Mouse (Mus musculus): ENCODE measurements around the gene Gpc6. TPM values are rescaled to one million over a fixed set of nuclear protein-coding genes. Genes with fewer than 3 reads are reported as not detected.

Gpc6 gene
- total RNA-seq, 2 experiments from 2014 or later: 11.7 to 12.7 TPM

DNA sequence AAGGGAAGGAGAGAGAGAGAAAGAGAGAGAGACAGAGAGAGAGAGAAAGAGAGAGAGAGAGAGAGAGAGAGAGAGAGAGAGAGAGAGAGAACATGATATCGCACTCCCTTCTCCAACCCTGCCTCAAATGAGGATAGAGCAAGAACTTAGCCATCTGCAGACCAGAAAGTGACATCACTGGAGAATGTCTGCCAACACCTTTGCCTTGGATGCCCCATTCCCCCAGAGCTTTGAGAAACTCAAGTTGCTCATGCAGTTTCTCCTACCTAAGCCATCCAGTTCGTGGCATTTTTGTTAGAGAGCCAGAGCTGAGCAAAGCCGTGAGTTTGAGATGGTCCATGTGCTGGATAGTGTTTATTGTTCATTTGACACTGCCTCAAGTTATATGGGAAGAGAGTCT, 1030.9 kb downstream of the Gpc6 start:
- DNase-seq (ENCODE audit: extremely low spot score in 1 of 2, low spot score in 1 of 2): no peak

- DNase-seq (ENCODE audit: extremely low spot score in 1 of 2, low spot score in 1 of 2): no peak
These were observed 1033.3 kb downstream of the Gpc6 start for GRCm38 (mm10) chr14:117958389-117958788.

- no peak for DNase-seq (ENCODE audit: extremely low spot score in 1 of 2, low spot score in 1 of 2)
These were observed 1036.2 kb downstream of the Gpc6 start for GRCm38 (mm10) chr14:117961267-117961666.

DNA sequence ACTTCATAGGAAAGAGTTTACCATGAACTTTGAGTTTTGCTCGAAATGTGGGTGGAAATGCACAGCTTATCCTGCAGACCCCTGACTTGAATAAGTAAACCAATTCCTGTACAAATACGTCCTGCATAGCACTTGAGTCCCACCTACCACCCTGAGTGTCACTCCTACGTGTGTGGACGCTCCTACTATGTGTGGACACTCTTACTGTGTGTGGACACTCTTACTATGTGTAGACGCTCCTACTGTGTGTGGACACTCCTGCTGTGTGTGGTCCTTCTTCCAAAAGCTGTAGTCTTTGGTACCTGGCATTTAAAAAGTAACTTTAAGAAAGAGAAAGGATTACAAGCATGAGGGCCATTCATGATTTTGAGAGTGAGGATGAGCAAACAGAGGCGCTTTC, 1036.7 kb downstream of the Gpc6 start:
- DNase-seq (ENCODE audit: extremely low spot score in 1 of 2, low spot score in 1 of 2): no peak

GRCm38 (mm10) chr14:117962453-117962852, 1037.3 kb downstream of the Gpc6 start:
- DNase-seq (ENCODE audit: extremely low spot score in 1 of 2, low spot score in 1 of 2): peak in 1 of 2 experiments; percentile 59

GRCm38 (mm10) chr14:117972576-117972975, 1047.5 kb downstream of the Gpc6 start:
- no peak for DNase-seq (ENCODE audit: extremely low spot score in 1 of 2, low spot score in 1 of 2)

GRCm38 (mm10) chr14:117981532-117981931, 1056.4 kb downstream of the Gpc6 start:
- peak in 1 of 2 experiments; percentile 59 for DNase-seq (ENCODE audit: extremely low spot score in 1 of 2, low spot score in 1 of 2)

DNA sequence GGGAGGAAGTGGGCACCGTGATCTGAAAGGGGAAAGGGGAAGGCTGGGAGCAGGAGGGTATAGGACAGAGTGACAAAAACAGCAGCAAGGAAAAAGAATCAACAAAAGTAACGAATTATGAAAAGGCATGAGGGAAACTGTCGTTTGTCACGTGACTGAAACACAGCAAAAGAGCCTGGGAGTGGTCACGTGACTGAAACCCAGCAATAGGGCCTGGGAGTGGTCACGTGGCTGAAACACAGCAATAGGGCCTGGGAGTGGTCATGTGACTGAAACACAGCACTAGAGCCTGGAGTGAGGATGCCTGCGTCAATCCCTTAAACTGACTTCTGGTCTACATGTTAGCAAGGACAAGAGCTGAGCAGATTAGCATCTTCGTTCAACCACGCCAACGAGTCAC, 1063.3 kb downstream of the Gpc6 start:
- no peak for DNase-seq (ENCODE audit: extremely low spot score in 1 of 2, low spot score in 1 of 2)

DNA sequence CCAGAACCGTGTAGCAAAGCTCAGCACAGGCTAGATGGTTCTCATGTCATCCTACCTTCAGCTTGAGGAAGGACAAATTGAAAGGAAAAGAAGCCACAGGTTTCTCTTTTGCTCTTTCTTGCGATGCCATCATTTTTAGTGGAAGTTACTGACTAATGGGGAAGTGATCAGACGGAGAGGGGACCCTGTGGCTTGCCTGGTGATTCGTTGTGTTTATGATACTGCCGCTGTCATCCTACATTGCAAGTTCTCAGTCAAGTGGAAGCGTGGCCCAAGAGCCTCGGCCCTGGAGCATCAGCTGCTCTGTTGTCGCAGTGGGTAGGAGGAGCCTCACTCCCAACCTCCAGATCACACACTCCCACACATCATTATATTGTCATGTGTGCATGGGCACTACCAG, 1065.1 kb downstream of the Gpc6 start:
- DNase-seq (ENCODE audit: extremely low spot score in 1 of 2, low spot score in 1 of 2): no peak

DNA sequence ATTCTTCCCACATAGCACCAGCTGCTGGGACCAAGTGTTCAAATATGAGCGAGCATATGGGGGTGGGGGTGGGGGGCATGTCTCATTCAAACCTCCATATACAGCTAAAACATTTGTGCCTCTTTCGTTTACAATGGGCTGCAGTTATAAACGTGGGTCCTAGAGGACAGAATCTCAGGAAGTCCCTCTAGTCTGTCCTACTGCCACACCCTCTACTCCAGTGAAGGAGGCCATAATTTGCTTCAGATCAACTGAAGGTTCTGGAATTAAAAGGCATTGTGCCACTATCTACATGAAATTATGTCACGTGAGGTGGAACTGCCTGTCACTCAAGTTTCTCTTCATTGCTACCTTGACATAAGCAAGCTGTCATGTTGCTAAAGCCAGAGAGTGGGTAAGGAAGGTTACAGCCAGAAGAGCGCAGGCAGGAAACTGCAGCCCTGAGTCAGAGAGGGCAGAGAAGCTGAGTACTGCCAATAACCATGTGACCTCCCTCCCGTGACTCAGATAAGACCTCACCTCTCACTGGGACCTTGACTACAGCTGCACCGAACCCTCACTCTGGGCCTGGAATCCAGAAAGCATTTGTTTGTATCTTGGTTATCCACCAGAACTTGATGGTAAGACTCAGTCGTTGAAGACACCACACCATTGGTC, 1067.6 kb downstream of the Gpc6 start:
- no peak for DNase-seq (ENCODE audit: extremely low spot score in 1 of 2, low spot score in 1 of 2)

DNA sequence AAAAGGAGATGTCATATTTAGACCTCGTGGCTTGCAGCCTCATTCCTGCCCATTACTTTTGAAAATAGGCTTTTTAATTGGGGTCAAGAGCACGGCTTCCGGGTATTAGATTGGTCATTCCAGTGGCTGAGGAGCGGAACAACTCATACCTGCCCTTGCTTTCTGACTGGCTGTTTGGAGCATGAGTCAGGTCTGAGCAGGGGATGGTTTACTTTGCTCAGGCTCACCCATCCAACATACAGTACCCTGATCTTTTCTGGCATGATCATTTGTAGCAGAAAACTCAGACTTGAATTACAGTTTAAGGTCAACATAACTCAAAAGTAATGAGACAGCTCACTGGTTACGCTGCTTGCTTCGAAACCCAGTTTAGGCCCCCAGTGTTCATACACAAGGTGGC, 1068.7 kb downstream of the Gpc6 start:
- DNase-seq (ENCODE audit: extremely low spot score in 1 of 2, low spot score in 1 of 2): no peak

- no peak for DNase-seq (ENCODE audit: extremely low spot score in 1 of 2, low spot score in 1 of 2)
These were observed 1079.3 kb downstream of the Gpc6 start for GRCm38 (mm10) chr14:118004434-118004833.

DNA sequence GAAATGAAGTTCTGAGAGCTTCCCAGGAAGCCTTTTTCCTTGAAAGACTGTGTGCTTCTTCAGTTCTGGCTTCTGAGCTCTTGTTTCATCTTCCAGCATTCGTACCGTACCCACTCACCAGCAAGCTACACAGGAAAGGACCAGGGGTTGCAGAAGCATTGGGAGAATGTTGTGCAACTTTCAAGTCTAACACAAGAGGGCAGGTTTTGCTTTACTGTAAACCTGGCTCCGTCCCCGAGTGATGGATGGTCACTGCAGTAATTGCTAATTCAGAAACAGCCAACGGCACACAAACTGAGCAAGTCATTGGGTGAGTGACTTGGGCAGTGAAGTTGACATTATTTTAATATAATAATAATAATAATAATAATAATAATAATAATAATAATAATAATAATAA, 1080.6 kb downstream of the Gpc6 start:
- peak in 1 of 2 experiments; percentile 45 for DNase-seq (ENCODE audit: extremely low spot score in 1 of 2, low spot score in 1 of 2)

- DNase-seq (ENCODE audit: extremely low spot score in 1 of 2, low spot score in 1 of 2): no peak
These were observed 1084.4 kb downstream of the Gpc6 start for GRCm38 (mm10) chr14:118009541-118009940.

- DNase-seq (ENCODE audit: extremely low spot score in 1 of 2, low spot score in 1 of 2): no peak
These were observed 1088.1 kb downstream of the Gpc6 start for GRCm38 (mm10) chr14:118013237-118013636.

GRCm38 (mm10) chr14:118019314-118019713, 1094.2 kb downstream of the Gpc6 start:
- no peak for DNase-seq (ENCODE audit: extremely low spot score in 1 of 2, low spot score in 1 of 2)

GRCm38 (mm10) chr14:118021867-118022543, 1096.9 kb downstream of the Gpc6 start:
- DNase-seq (ENCODE audit: extremely low spot score in 1 of 2, low spot score in 1 of 2): no peak

Small RNAs within 50 kb of the gene (microRNA-seq; reads per million reads assigned to microRNA genes)
- gene Mir6239: 0 to 0.37 reads per million in 2 experiments

All from layer of hippocampus, postnatal 25 days (tissue).